Mouse (Mus musculus) mouse embryonic stem cell (cell line): Measurements from ENCODE around the gene Ddo.

ENCODE experiments used
- in situ Hi-C, 2 experiments: fragments of 300-500 bp; cut with MboI; formaldehyde crosslinking; loops; 1 replicate in 1 of 2; 3 replicates in 1 of 2; pipeline ENCODE4 v1.14.3; 2019 to 2020; ENCODE audit warnings: low sequenced_read_pairs in 2 of 2, low pct_unique_long_range_greater_than_20kb in 1 of 2, mixed read lengths in 1 of 2; ENCODE audit not compliant: unreplicated experiment in 1 of 2

Gene Ddo

GRCm38 (mm10) chr10:40648776-40649175 lies 19.0 kb downstream of the Ddo start:
- in situ Hi-C loops, result no loop called here

GRCm38 (mm10) chr10:40649634-40650033 lies 19.8 kb downstream of the Ddo start:
- in situ Hi-C loops, result no loop called here

- in situ Hi-C loops, result no loop called here
Observed at GRCm38 (mm10) chr10:40651676-40652075, 21.9 kb downstream of the Ddo start.

GRCm38 (mm10) chr10:40665270-40665669 lies 35.5 kb downstream of the Ddo start:
- in situ Hi-C loops, result no loop called here

- in situ Hi-C loops, result no loop called here
Observed at GRCm38 (mm10) chr10:40666943-40667342, 37.1 kb downstream of the Ddo start.

- in situ Hi-C loops, result no loop called here
Observed at GRCm38 (mm10) chr10:40668640-40669039, 38.8 kb downstream of the Ddo start.

- in situ Hi-C loops, result no loop called here
Observed at GRCm38 (mm10) chr10:40672587-40673296, 42.9 kb downstream of the Ddo start.

GRCm38 (mm10) chr10:40673297-40673665 lies 43.5 kb downstream of the Ddo start:
- in situ Hi-C loops, result no loop called here

GRCm38 (mm10) chr10:40674151-40674550 lies 44.3 kb downstream of the Ddo start:
- in situ Hi-C loops, result no loop called here

GRCm38 (mm10) chr10:40675921-40676320 lies 46.1 kb downstream of the Ddo start:
- in situ Hi-C loops, result no loop called here

GRCm38 (mm10) chr10:40678477-40678876 lies 48.7 kb downstream of the Ddo start:
- in situ Hi-C loops, result no loop called here

GRCm38 (mm10) chr10:40682470-40682869 lies 52.7 kb downstream of the Ddo start:
- in situ Hi-C loops, result no loop called here

- in situ Hi-C loops, result no loop called here
Observed at GRCm38 (mm10) chr10:40683092-40683867, 53.5 kb downstream of the Ddo start, which contains the start of gene Mettl24. Gene Mettl24, plus strand, starts transcription at chr10:40683282.

GRCm38 (mm10) chr10:40683868-40684253 lies 54.0 kb downstream of the Ddo start:
- in situ Hi-C loops, result no loop called here

- in situ Hi-C loops, result no loop called here
Observed at GRCm38 (mm10) chr10:40684326-40684725, 54.5 kb downstream of the Ddo start.

GRCm38 (mm10) chr10:40685641-40686040 lies 55.8 kb downstream of the Ddo start:
- in situ Hi-C loops, result no loop called here

GRCm38 (mm10) chr10:40686976-40687375 lies 57.2 kb downstream of the Ddo start:
- in situ Hi-C loops, result no loop called here

GRCm38 (mm10) chr10:40687407-40687806 lies 57.6 kb downstream of the Ddo start:
- in situ Hi-C loops, result no loop called here

GRCm38 (mm10) chr10:40688266-40688665 lies 58.5 kb downstream of the Ddo start:
- in situ Hi-C loops, result no loop called here

- in situ Hi-C loops, result no loop called here
Observed at GRCm38 (mm10) chr10:40688873-40689272, 59.1 kb downstream of the Ddo start.
